Mouse (Mus musculus) kidney, postnatal 0 days (tissue): Measurements from ENCODE around the gene Dpm2. TPM values are rescaled to one million over a fixed set of nuclear protein-coding genes. Genes with fewer than 3 reads are reported as not detected.

ENCODE experiments used
- ATAC-seq: fragments of 200-750 bp; cut with Nextera tagmentation; replicated peaks from 2 replicates; pipeline ENCODE4 v1.8.0; 2017; ENCODE audit warnings: low read depth, moderate number of reproducible peaks, moderate TSS enrichment, moderate library complexity; ENCODE audit not compliant: low FRiP score
- DNase-seq: peaks from one replicate; pipeline ENCODE4 v3.0.0-alpha.2; 2016; ENCODE audit warnings: low spot score
- H3K27ac ChIP-seq: fragments of 300-500 bp; sonication (generic); 2 replicates; pipeline ENCODE4 v1.5.1; 2014; ENCODE audit warnings: mild to moderate bottlenecking
- H3K27me3 ChIP-seq: fragments of 300-500 bp; sonication (generic); 2 replicates; pipeline ENCODE4 v1.6.1; 2014; ENCODE audit warnings: low read length, mixed read lengths; ENCODE audit not compliant: insufficient read depth
- H3K36me3 ChIP-seq: fragments of 300-500 bp; sonication (generic); 2 replicates; pipeline ENCODE4 v1.6.1; 2014; ENCODE audit warnings: low read length, mixed read lengths; ENCODE audit not compliant: insufficient read depth
- H3K4me1 ChIP-seq: fragments of 300-500 bp; sonication (generic); replicated peaks from 2 replicates; pipeline ENCODE4 v1.6.1; 2014; ENCODE audit warnings: antibody characterized with exemption, low read length, mixed read lengths; ENCODE audit not compliant: insufficient read depth
- H3K4me2 ChIP-seq: fragments of 300-500 bp; sonication (generic); 2 replicates; pipeline ENCODE4 v1.6.1; 2014; ENCODE audit warnings: mild to moderate bottlenecking, low read length, moderate library complexity, mixed read lengths
- H3K4me3 ChIP-seq: fragments of 300-500 bp; sonication (generic); replicated peaks from 2 replicates; pipeline ENCODE4 v1.5.1; 2014; ENCODE audit warnings: low read depth, low read length
- H3K9ac ChIP-seq: fragments of 300-500 bp; sonication (generic); 2 replicates; pipeline ENCODE4 v1.6.1; 2014; ENCODE audit warnings: low read depth, low read length
- H3K9me3 ChIP-seq: fragments of 300-500 bp; sonication (generic); replicated peaks from 2 replicates; pipeline ENCODE4 v1.6.1; 2016; ENCODE audit warnings: low read length, inconsistent platforms, mixed read lengths
- CTCF ChIP-seq: IDR thresholded peaks from 2 replicates; pipeline ENCODE4 v1.5.1; 2016; ENCODE audit warnings: antibody characterized with exemption, low read depth, mild to moderate bottlenecking, moderate library complexity
- WGBS: fragments of 180-500 bp; shearing (Covaris S2); extraction: QIAGEN DNeasy Blood & Tissue Kit; methylation state at CpG from one replicate; pipeline ENCODE4 v1.1.7; 2014; 5-methylcytosine and 5-hydroxymethylcytosine counted together
- polyA plus RNA-seq: library from polyadenylated mRNA; unstranded; fragments of >200 nt; fragmentation: Nextera tagmentation; extraction: Ambion mirVana; gene quantifications from 2 replicates; pipeline ENCODE4 v1.2.1, GENCODE M21; 2015

Gene Dpm2
- polyA plus RNA-seq, 1 experiment from 2014 or later: 110 TPM

DNA sequence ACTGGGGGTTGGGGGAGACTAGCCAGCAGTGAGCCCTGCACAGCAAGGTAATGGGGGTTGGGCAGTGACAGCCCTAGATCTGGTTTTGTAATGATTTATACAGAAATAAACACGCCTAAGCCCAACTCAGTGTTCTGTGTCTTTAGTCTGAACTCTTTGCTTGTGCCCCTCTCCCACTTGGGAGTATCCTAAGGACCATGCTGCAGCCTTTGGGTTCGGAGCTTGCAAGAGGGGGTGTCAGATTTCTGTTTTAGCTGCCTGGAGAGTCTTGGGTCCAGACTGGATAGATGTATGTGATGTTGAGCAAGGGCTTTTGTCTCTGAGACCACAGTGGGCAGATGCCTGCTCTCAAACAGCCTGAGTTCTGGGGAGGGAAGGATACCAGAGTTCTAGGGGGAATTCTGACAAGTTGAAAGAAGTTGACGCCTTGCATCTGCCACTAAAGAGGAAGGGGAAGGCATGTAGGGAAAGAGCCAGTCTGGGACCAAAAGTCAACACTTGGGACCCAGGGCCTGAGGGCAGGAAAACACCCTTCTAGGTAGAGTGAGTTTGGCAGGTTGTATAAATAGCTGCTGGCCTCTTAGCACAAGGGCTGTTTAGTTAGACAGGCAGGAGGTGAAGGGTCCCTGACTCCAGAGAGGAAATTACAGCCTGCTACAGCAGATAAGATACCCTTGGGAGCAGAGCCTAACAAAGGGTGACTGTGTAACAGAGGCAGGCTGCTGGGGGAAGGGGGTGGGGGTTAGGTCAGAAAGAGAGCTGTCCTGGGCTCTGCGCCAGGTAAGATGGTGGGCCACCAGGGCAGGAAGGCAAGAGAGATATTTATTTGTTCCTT lies 50.2 kb downstream of the Dpm2 start:
- WGBS: 2% methylated on average over 4 of the region's 4 CpGs
- peaks cover 34% of the 10 kb centered on the region for H3K4me1 ChIP-seq

DNA sequence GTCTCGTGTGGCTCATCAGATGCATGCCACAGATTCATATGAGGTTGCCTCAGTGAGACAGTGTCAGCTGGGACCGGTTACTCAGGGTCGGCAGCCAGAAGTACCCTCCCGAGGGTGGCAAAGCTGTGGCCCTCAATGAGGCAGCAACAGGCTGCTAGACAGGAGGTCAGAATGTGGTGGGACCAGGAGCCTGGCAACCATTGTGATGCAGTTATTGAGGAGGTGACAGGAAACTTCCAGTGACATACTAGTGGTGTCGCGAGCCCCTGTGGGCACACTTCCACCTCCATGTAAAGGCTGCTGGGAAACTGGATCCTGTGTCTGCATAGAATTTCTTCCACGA lies 50.8 kb downstream of the Dpm2 start, which contains the start of gene Ak1:
Ak1 (plus strand) TSS at position 242 of the 343 bp plus-strand sequence.
- no peak for DNase-seq
- 13% methylated on average over 7 of the region's 7 CpGs for WGBS
- no peak for ATAC-seq

More for the DNA sequence above, 50.2 kb downstream of the Dpm2 start:
- H3K4me2 ChIP-seq: no peak overlapping the region; the same call in 1 of the 2 replicates
- H3K9me3 ChIP-seq: no peaks in the 10 kb centered on the region
- DNase-seq: peak; percentile 78
- peak overlapping the region; percentile 78 for H3K27ac ChIP-seq
- no peak overlapping the region for H3K4me3 ChIP-seq
- H3K27me3 ChIP-seq: no peaks in the 10 kb centered on the region
- TF ChIP-seq CTCF: no peak
- ATAC-seq: no peak; the same call in 1 of the 2 replicates
- H3K9ac ChIP-seq: no peak overlapping the region
- H3K36me3 ChIP-seq: no peaks in the 10 kb centered on the region

More for the DNA sequence above, 50.8 kb downstream of the Dpm2 start, which contains the start of gene Ak1:
- Histone ChIP-seq H3K9me3 (no peaks in the 10 kb centered on the region), H3K4me3 (no peak within 1 kb of the TSS), H3K27ac (peak within 1 kb of the TSS; percentile 78), H3K4me1 (peaks cover 40% of the 10 kb centered on the region), H3K36me3 (no peaks in the 10 kb centered on the region), H3K27me3 (no peaks in the 10 kb centered on the region), H3K4me2 (no peak within 1 kb of the TSS; the same call in 1 of the 2 replicates), H3K9ac (no peak within 1 kb of the TSS)
- no peak for TF ChIP-seq CTCF

Other genes starting within 250 kb of the Dpm2 start
- gene Ciz1, start 218.5 kb upstream of the Dpm2 start, polyA plus RNA-seq: 33.7 and 33.8 TPM in 2 replicates
- gene Dnm1, start 217.5 kb upstream of the Dpm2 start, polyA plus RNA-seq: 5.3 and 5.6 TPM in 2 replicates
- 87.0 and 96.8 TPM in 2 replicates for gene 1110008P14Rik, start 188.9 kb upstream of the Dpm2 start, polyA plus RNA-seq
- 43.5 and 50.3 TPM in 2 replicates for gene Lcn2, start 182.6 kb upstream of the Dpm2 start, polyA plus RNA-seq
- gene Ptges2, start 175.0 kb upstream of the Dpm2 start, polyA plus RNA-seq: 44.1 and 44.8 TPM in 2 replicates
- gene Naif1, start 120.4 kb upstream of the Dpm2 start, polyA plus RNA-seq: 4.7 TPM in 2 replicates
- gene Slc25a25, start 119.4 kb upstream of the Dpm2 start, polyA plus RNA-seq: 15.0 and 16.9 TPM in 2 replicates
- 13.9 and 16.9 TPM in 2 replicates for gene Fam102a, start 35.5 kb upstream of the Dpm2 start, polyA plus RNA-seq
- 0.42 and 0.61 TPM in 2 replicates for gene Pip5kl1, start 3.9 kb downstream of the Dpm2 start, polyA plus RNA-seq
- 0.08 TPM in 1 of 2 replicates, not detected in the other for gene 9430097D07Rik, start 4.8 kb downstream of the Dpm2 start, polyA plus RNA-seq
- 15.8 and 18.1 TPM in 2 replicates for gene St6galnac4, start 16.2 kb downstream of the Dpm2 start, polyA plus RNA-seq
- 13.7 and 15.3 TPM in 2 replicates for gene St6galnac6, start 28.9 kb downstream of the Dpm2 start, polyA plus RNA-seq
- 38.7 and 41.6 TPM in 2 replicates for gene Ak1, start 50.9 kb downstream of the Dpm2 start, polyA plus RNA-seq
- 71.6 and 76.3 TPM in 2 replicates for gene Eng, start 75.7 kb downstream of the Dpm2 start, polyA plus RNA-seq
- 36.1 and 36.2 TPM in 2 replicates for gene Fpgs, start 133.3 kb downstream of the Dpm2 start, polyA plus RNA-seq
- 87.4 and 90.6 TPM in 2 replicates for gene Cdk9, start 142.2 kb downstream of the Dpm2 start, polyA plus RNA-seq
- gene Sh2d3c, start 150.2 kb downstream of the Dpm2 start, polyA plus RNA-seq: 31.1 and 31.3 TPM in 2 replicates
- 0.11 TPM in 1 of 2 replicates, not detected in the other for gene 6330409D20Rik, start 170.2 kb downstream of the Dpm2 start, polyA plus RNA-seq
- 74.9 and 79.4 TPM in 2 replicates for gene Tor2a, start 186.4 kb downstream of the Dpm2 start, polyA plus RNA-seq
- gene Ttc16, start 204.8 kb downstream of the Dpm2 start, polyA plus RNA-seq: 0.13 and 0.18 TPM in 2 replicates
- gene Ptrh1, start 204.9 kb downstream of the Dpm2 start, polyA plus RNA-seq: 7.0 and 7.8 TPM in 2 replicates
- gene Cfap157, start 213.6 kb downstream of the Dpm2 start, polyA plus RNA-seq: 0.45 and 0.48 TPM in 2 replicates